Comparison of ENCODE assay signal across 9 mouse cellular contexts in the genomic region with DNA sequence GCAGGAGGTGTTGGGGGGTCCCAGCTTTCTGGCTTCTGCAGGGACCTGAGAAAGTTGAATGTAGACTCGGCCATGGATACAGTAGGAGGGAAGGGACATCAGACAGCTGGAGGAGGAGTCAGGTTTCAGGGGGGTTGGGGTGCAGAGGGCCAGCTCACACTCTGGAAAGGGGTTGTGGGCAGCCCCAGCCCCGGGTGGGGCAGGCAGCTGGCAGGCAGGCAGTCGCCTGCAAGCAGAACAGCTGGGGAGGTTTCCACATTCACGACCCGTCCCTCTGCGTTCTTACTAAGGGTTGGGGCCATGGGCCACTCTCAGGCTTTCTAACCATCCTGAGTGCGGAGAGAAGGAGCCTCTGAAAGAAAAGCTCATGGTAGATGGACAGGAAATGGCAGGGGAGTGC. TPM values are rescaled to one million over a fixed set of nuclear protein-coding genes. Genes with fewer than 3 reads are reported as not detected.
A peak's percentile ranks its signal among the peaks of the same experiment; 100 is the strongest.
DNase-seq lines count a peak whose midpoint lies in the region; ATAC-seq lines count a peak whose summit lies in the region.
"Had no signal": no experiment of that assay in that cellular context is flagged by ENCODE, and none has a peak within 500 bp of the region (broad histone marks: within the 10 kb centered on the region; RNA-seq: fewer than 3 reads in every experiment).

No protein-coding gene starts in this region.

- intact Hi-C loops in heart, postnatal 36 days (cut with DNase I) = no loop called here

- no peaks in the 10 kb centered on the region for H3K36me3 ChIP-seq in heart, embryonic 14.5 days (ENCODE audit: control insufficient read depth, insufficient read depth, low read length)
- H3K36me3 ChIP-seq in intestine, embryonic 15.5 days = peaks cover 3% of the 10 kb centered on the region; the same call in 1 of the 2 replicates
- no peaks in the 10 kb centered on the region for H3K36me3 ChIP-seq in stomach, embryonic 16.5 days (ENCODE audit: control insufficient read depth, insufficient read depth, low read length)

- no peak for ATAC-seq in heart, embryonic 14.5 days (ENCODE audit: insufficient number of reproducible peaks, insufficient read depth, low FRiP score, low read depth)
- ATAC-seq in intestine, embryonic 15.5 days = no peak
- no peak for ATAC-seq in stomach, embryonic 16.5 days (ENCODE audit: insufficient read depth, low FRiP score)

- no peak for DNase-seq in heart, postnatal 36 days
- DNase-seq in lung, postnatal 10 days = peak; percentile 66
- DNase-seq in lung, postnatal 36 days = no peak
- no peak for DNase-seq in cerebellum, adult 9-10 months
- DNase-seq: layer of hippocampus, postnatal 36 days had no signal

- H3K9me3 ChIP-seq in heart, embryonic 14.5 days (ENCODE audit: control insufficient read depth, low read length) = no peaks in the 10 kb centered on the region
- H3K9me3 ChIP-seq in intestine, embryonic 15.5 days = no peaks in the 10 kb centered on the region
- no peaks in the 10 kb centered on the region for H3K9me3 ChIP-seq in stomach, embryonic 16.5 days (replicated peaks; ENCODE audit: control insufficient read depth, low read length)

- H3K4me1 ChIP-seq in heart, embryonic 14.5 days (ENCODE audit: control insufficient read depth in 2 of 2, insufficient read depth in 2 of 2, low read length in 2 of 2) = peaks cover 70 to 79% of the 10 kb centered on the region in 2 experiments
- H3K4me1 ChIP-seq in intestine, embryonic 15.5 days (replicated peaks) = peaks cover 59% of the 10 kb centered on the region
- peaks cover 56% of the 10 kb centered on the region for H3K4me1 ChIP-seq in stomach, embryonic 16.5 days (ENCODE audit: control insufficient read depth, insufficient read depth, low read length)

- WGBS in heart, embryonic 14.5 days = 71% methylated on average over 7 of the region's 7 CpGs
- 45% methylated on average over 7 of the region's 7 CpGs for WGBS in intestine, embryonic 15.5 days
- 29% methylated on average over 7 of the region's 7 CpGs for whole genome bisulfite sequencing in stomach, embryonic 16.5 days

- no peak overlapping the region for H3K4me3 ChIP-seq in heart, embryonic 14.5 days (ENCODE audit: control insufficient read depth in 1 of 2, insufficient read depth in 1 of 2, low read depth in 1 of 2, low read length in 2 of 2)
- no peak overlapping the region for H3K4me3 ChIP-seq in intestine, embryonic 15.5 days (replicated peaks)
- no peak overlapping the region for H3K4me3 ChIP-seq in stomach, embryonic 16.5 days (replicated peaks; ENCODE audit: low read length)

- H3K27me3 ChIP-seq in heart, embryonic 14.5 days (ENCODE audit: control insufficient read depth, insufficient read depth, low read length) = no peaks in the 10 kb centered on the region
- H3K27me3 ChIP-seq in intestine, embryonic 15.5 days (replicated peaks) = no peaks in the 10 kb centered on the region
- H3K27me3 ChIP-seq in stomach, embryonic 16.5 days (ENCODE audit: control insufficient read depth, insufficient read depth, low read length) = no peaks in the 10 kb centered on the region

- H3K4me2 ChIP-seq in heart, embryonic 14.5 days (ENCODE audit: low read length) = no peak overlapping the region
- H3K4me2 ChIP-seq in intestine, embryonic 15.5 days (replicated peaks) = no peak overlapping the region
- H3K4me2 ChIP-seq in stomach, embryonic 16.5 days (ENCODE audit: low read depth, low read length) = no peak overlapping the region

- peak overlapping the region; percentile 63; the same call in 1 of the 2 replicates for H3K9ac ChIP-seq in heart, embryonic 14.5 days (ENCODE audit: low read length)
- no peak overlapping the region; the same call in 1 of the 2 replicates for H3K9ac ChIP-seq in intestine, embryonic 15.5 days
- H3K9ac ChIP-seq in stomach, embryonic 16.5 days (ENCODE audit: low read length) = peak overlapping the region; percentile 24; the same call in 1 of the 2 replicates

- H3K27ac ChIP-seq in heart, embryonic 14.5 days (replicated peaks in 1 of 2; ENCODE audit: control insufficient read depth in 1 of 2, insufficient read depth in 1 of 2, low read depth in 2 of 2, low read length in 2 of 2) = no peak overlapping the region
- H3K27ac ChIP-seq in intestine, embryonic 15.5 days = peak overlapping the region; percentile 67; the same call in 1 of the 2 replicates
- peak overlapping the region; percentile 89 for H3K27ac ChIP-seq in stomach, embryonic 16.5 days (ENCODE audit: low read length)
- H3K27ac ChIP-seq: macrophage had no signal

RNA-seq across cellular contexts. Expression of a gene that starts 4.1 kb away (rescaled TPM):
- polyA plus RNA-seq in heart, embryonic 14.5 days (2014; fragmentation: Nextera tagmentation; extraction: Ambion mirVana) = 17.2 and 17.6 TPM in 2 replicates
- total RNA-seq in heart, postnatal 36 days (2021) = 10 to 100 TPM; 34.3 to 38.1 TPM
- polyA plus RNA-seq in intestine, embryonic 15.5 days (2015; fragmentation: Nextera tagmentation; extraction: Ambion mirVana) = 8.0 and 9.6 TPM in 2 replicates
- polyA plus RNA-seq in stomach, embryonic 16.5 days (2015; fragmentation: Nextera tagmentation; extraction: Ambion mirVana) = 7.0 and 8.2 TPM in 2 replicates

Comparison
In these comparisons a context has a peak if more than half of its experiments do, and no peak if none do; other contexts are left out.
1. H3K27ac ChIP-seq: peak in intestine, embryonic 15.5 days (single experiment) and stomach, embryonic 16.5 days (single experiment); none in heart, embryonic 14.5 days (0 of 2).